Mouse (Mus musculus): ENCODE results near the gene Esam. TPM values are rescaled to one million over a fixed set of nuclear protein-coding genes. Genes with fewer than 3 reads are reported as not detected.

Esam gene
- polyA plus RNA-seq, 1 experiment from 2014 or later: 42.8 TPM

DNA sequence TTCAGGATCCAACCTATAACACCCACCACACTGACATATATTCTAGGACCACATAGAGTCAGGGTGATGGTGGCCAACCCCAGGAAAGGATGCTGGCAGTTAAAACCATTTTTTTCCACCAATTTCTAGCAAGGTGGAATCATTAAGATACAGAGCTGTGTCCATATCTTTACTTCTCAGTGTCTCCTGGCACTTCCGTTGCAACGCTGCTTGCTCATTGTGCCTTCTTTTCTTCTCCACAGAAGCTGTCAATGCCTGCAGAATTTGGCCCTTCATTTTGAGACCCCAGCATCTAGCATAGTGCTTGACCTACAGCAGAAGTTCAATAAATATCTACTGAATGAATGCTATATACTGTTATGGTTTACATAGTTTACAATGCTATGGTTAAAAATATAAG is 39.1 kb downstream of the Esam start:
- Histone ChIP-seq H3K4me2 (ENCODE audit: low read length) (no peak overlapping the region), H3K4me1 (ENCODE audit: control insufficient read depth, insufficient read depth, low read length) (peaks cover 8% of the 10 kb centered on the region), H3K27me3 (ENCODE audit: control insufficient read depth, insufficient read depth, low read length) (no peaks in the 10 kb centered on the region), H3K9me3 (ENCODE audit: control insufficient read depth, low read length) (no peaks in the 10 kb centered on the region), H3K4me3 (replicated peaks; ENCODE audit: low read depth, low read length) (no peak overlapping the region), H3K27ac (replicated peaks; ENCODE audit: low read depth, low read length) (no peak overlapping the region), H3K36me3 (ENCODE audit: control insufficient read depth, insufficient read depth, low read length) (no peaks in the 10 kb centered on the region), H3K9ac (replicated peaks; ENCODE audit: low read length) (no peak overlapping the region)
- DNase-seq (no peak), ATAC-seq (ENCODE audit: low FRiP score, low TSS enrichment) (no peak)
- WGBS: 87% methylated on average over 2 of the region's 2 CpGs

DNA sequence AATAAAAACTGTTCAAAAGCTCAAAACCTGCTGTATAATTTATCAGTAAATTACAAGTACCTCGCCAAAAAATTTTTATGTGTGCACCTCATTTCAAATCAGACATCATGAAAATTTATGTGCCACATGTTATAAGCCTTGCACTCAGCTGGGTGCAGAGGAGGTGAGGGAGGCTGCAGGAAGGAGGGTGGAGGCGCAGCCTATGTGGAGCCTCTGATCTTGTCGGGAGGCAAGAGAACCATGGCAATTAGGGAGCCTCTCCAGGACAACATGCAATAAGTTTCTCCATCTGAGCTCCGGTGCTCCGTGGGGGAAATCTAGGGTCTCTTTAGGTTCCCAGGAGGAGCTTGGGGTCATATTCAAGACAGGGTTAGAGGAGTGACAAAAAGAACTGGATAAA is 39.6 kb downstream of the Esam start:
- WGBS: 56% methylated on average over 5 of the region's 5 CpGs
- Histone ChIP-seq H3K27ac (replicated peaks; ENCODE audit: low read depth, low read length) (no peak overlapping the region), H3K9me3 (ENCODE audit: control insufficient read depth, low read length) (no peaks in the 10 kb centered on the region), H3K4me1 (ENCODE audit: control insufficient read depth, insufficient read depth, low read length) (peaks cover 8% of the 10 kb centered on the region), H3K4me3 (replicated peaks; ENCODE audit: low read depth, low read length) (no peak overlapping the region), H3K36me3 (ENCODE audit: control insufficient read depth, insufficient read depth, low read length) (no peaks in the 10 kb centered on the region), H3K9ac (replicated peaks; ENCODE audit: low read length) (no peak overlapping the region), H3K4me2 (ENCODE audit: low read length) (no peak overlapping the region), H3K27me3 (ENCODE audit: control insufficient read depth, insufficient read depth, low read length) (no peaks in the 10 kb centered on the region)
- ATAC-seq (ENCODE audit: low FRiP score, low TSS enrichment) (no peak), DNase-seq (no peak)

DNA sequence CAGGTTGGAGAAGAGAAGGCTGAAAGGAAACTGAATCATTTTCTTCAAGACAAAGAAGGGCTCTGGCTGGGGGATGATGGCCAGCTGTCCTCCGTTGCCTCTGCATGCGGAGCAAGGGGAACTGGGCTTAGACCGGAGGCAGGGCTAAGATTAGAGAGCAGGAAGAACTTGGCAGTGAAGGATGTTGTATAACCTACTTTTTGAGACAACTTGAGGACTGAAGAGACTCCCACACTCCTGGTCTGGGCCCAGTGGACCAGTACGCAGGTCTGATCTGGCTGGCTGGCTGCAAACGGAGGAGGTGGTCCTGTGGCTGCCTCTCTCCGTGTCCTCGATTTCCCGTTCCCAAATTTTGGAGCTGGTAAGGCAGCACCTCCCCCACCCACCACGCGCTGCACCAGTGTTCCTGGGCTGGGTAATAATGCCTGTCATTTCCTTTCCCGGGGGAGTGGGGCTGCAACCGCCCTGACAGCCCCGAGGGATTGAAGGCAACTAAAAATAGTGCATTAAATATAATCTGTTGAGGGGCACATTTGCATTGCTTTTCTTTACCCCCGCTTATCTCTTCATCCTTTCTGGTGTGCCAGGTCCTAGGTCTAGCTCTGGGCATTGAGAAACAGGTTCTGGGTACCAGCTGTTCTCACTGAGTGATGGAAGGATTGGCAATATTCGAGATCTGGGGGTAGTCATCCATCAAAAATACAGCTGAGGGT is 40.2 kb downstream of the Esam start:
- 46% methylated on average over 15 of the region's 15 CpGs for WGBS
- no peak for ATAC-seq (ENCODE audit: low FRiP score, low TSS enrichment)
- Histone ChIP-seq H3K9ac (replicated peaks; ENCODE audit: low read length) (no peak overlapping the region), H3K4me3 (replicated peaks; ENCODE audit: low read depth, low read length) (no peak overlapping the region), H3K27me3 (ENCODE audit: control insufficient read depth, insufficient read depth, low read length) (no peaks in the 10 kb centered on the region), H3K9me3 (ENCODE audit: control insufficient read depth, low read length) (no peaks in the 10 kb centered on the region), H3K4me1 (ENCODE audit: control insufficient read depth, insufficient read depth, low read length) (peaks cover 8% of the 10 kb centered on the region), H3K4me2 (ENCODE audit: low read length) (no peak overlapping the region), H3K27ac (replicated peaks; ENCODE audit: low read depth, low read length) (no peak overlapping the region), H3K36me3 (ENCODE audit: control insufficient read depth, insufficient read depth, low read length) (no peaks in the 10 kb centered on the region)
- DNase-seq: no peak

DNA sequence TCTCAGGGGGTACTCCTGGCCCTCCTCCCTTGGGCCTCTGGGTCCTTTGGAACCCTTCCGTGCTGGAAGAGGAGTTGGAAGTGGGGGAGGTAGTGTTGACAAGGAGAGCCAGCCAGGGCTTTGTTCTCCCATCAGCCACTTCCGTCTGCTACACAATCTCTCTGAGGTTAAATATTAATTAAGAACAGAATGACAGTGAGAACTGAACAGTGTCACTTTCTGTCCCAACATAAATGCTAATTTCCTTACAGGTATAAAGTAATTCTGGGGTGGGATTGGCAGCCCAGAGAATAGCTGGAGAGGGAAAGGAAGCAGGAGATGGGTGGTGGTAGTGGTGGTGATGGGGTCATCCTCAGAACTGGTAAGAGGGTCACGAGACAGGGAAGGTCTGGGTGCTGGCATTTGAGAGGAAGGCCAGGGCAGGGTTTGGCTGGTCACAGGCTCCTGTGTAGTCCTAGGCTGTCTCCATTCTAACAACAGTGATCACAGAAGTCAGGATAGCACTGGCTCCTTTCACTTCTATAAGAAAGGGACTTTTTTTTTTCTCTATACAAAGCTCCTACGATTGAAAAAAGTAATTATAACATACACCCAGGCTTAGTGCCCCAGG is 40.8 kb downstream of the Esam start:
- Histone ChIP-seq H3K27me3 (ENCODE audit: control insufficient read depth, insufficient read depth, low read length) (no peaks in the 10 kb centered on the region), H3K9me3 (ENCODE audit: control insufficient read depth, low read length) (no peaks in the 10 kb centered on the region), H3K4me1 (ENCODE audit: control insufficient read depth, insufficient read depth, low read length) (peaks cover 8% of the 10 kb centered on the region), H3K36me3 (ENCODE audit: control insufficient read depth, insufficient read depth, low read length) (no peaks in the 10 kb centered on the region), H3K4me3 (replicated peaks; ENCODE audit: low read depth, low read length) (no peak overlapping the region), H3K4me2 (ENCODE audit: low read length) (no peak overlapping the region), H3K27ac (replicated peaks; ENCODE audit: low read depth, low read length) (no peak overlapping the region), H3K9ac (replicated peaks; ENCODE audit: low read length) (no peak overlapping the region)
- WGBS: 43% methylated on average over 4 of the region's 4 CpGs
- ATAC-seq (ENCODE audit: low FRiP score, low TSS enrichment): no peak; the same call in 1 of the 2 replicates
- DNase-seq: no peak

DNA sequence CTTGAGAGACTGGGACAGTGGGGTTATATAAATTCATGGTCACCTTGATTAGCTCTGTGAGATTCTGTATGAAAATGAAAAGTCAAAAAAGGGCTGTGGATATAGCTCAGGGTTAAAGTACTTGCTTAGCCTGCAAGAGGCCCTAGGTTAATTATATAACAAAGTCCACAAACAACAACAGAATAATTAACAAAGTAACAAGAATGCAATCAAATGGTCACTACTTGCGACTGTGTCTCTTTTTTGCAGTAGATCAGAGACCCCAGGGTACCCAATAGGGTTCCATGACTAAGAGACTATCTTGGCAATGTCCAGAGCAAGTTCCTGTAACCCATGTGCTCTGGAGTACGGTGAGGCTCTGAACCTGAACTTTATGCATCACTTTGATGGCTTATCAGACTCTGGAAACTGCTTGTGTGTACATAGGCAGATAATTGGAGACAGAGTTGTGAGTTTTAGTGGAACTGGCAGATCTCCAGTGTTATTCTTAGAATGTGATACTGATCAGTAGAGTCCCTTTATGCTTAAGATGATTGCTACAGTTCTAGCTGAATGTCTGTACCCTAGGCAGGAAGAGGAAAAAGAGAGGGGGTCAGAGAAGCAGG is 41.5 kb downstream of the Esam start:
- 81% methylated on average over 2 of the region's 2 CpGs for WGBS
- no peaks in the 10 kb centered on the region for H3K36me3 ChIP-seq (ENCODE audit: control insufficient read depth, insufficient read depth, low read length)
- no peak for DNase-seq
- H3K9ac ChIP-seq (replicated peaks; ENCODE audit: low read length): no peak overlapping the region
- no peak for ATAC-seq (ENCODE audit: low FRiP score, low TSS enrichment)
- H3K9me3 ChIP-seq (ENCODE audit: control insufficient read depth, low read length): no peaks in the 10 kb centered on the region
- no peak overlapping the region for H3K27ac ChIP-seq (replicated peaks; ENCODE audit: low read depth, low read length)
- no peaks in the 10 kb centered on the region for H3K27me3 ChIP-seq (ENCODE audit: control insufficient read depth, insufficient read depth, low read length)
- no peak overlapping the region for H3K4me2 ChIP-seq (ENCODE audit: low read length)
- H3K4me1 ChIP-seq (ENCODE audit: control insufficient read depth, insufficient read depth, low read length): peaks cover 8% of the 10 kb centered on the region
- H3K4me3 ChIP-seq (replicated peaks; ENCODE audit: low read depth, low read length): no peak overlapping the region

DNA sequence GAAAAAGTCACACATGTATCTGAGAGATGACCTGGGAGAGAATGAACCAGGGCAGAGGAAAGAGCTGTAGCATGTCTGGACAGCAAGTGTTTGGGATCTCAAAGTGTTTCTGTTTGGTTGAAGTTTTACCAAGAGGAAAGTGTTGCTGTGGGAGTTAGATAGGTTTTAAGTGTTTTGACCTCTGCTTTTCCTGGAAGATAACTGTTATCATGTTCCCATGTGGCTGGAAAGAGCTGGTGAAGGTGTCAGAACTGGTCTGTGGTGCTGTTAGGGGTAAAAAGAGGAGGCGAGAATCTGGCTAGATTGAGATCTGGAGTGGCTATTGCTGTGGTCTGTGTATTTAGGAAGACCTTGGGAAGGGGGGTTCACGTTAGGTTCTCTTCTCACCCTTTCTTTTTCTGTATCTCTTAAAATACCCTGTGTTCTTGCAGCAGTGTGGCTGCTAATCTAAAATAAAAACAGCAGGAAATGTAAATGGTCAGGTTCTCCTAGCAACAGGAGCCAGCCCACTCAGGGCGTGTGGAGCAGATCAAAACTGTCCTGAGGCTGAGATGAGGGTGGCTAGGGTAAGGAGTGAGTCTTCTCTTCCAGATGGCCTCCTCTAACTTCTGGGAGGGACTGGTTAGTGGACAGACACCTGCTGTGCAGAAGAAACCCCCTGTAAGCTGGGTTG is 44.5 kb downstream of the Esam start:
- no peaks in the 10 kb centered on the region for H3K9me3 ChIP-seq (ENCODE audit: control insufficient read depth, low read length)
- no peak overlapping the region for H3K4me3 ChIP-seq (replicated peaks; ENCODE audit: low read depth, low read length)
- H3K36me3 ChIP-seq (ENCODE audit: control insufficient read depth, insufficient read depth, low read length): no peaks in the 10 kb centered on the region
- ATAC-seq (ENCODE audit: low FRiP score, low TSS enrichment) (no peak), DNase-seq (no peak)
- no peaks in the 10 kb centered on the region for H3K27me3 ChIP-seq (ENCODE audit: control insufficient read depth, insufficient read depth, low read length)
- no peak overlapping the region for H3K9ac ChIP-seq (replicated peaks; ENCODE audit: low read length)
- H3K27ac ChIP-seq (replicated peaks; ENCODE audit: low read depth, low read length): no peak overlapping the region
- H3K4me1 ChIP-seq (ENCODE audit: control insufficient read depth, insufficient read depth, low read length): peaks cover 14% of the 10 kb centered on the region
- H3K4me2 ChIP-seq (ENCODE audit: low read length): no peak overlapping the region
- 63% methylated on average over 3 of the region's 3 CpGs for WGBS

DNA sequence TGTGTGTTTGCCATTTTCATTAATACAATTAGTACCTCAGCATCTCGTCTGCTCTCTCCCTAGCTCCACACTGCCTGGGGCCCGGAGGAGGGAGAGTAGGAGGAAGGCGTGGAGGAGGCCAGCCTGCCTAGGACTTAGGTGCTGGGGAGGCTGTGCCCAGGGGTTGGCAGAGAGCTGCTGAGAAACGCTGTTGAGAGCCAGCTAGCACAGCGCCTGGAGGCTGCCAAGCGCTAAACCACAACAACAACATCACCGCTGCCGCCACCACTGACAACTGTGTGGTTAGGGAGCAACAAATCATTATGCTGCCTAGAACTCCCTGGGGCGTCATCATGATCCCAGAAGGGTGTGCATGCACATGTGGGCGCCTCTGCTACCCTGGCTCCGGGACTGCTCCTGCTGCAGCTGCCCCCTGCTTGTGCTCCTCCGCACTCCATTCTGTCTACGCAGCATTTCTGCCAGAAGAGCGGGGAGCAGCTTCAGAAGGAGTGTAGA is 48.6 kb downstream of the Esam start:
- DNase-seq: peak; percentile 34
- Histone ChIP-seq H3K27me3 (ENCODE audit: control insufficient read depth, insufficient read depth, low read length) (no peaks in the 10 kb centered on the region), H3K9me3 (ENCODE audit: control insufficient read depth, low read length) (no peaks in the 10 kb centered on the region), H3K4me3 (replicated peaks; ENCODE audit: low read depth, low read length) (no peak overlapping the region), H3K36me3 (ENCODE audit: control insufficient read depth, insufficient read depth, low read length) (no peaks in the 10 kb centered on the region), H3K4me1 (ENCODE audit: control insufficient read depth, insufficient read depth, low read length) (peaks cover 7% of the 10 kb centered on the region; the same call in 1 of the 2 replicates), H3K4me2 (ENCODE audit: low read length) (peak overlapping the region; percentile 32), H3K27ac (replicated peaks; ENCODE audit: low read depth, low read length) (peak overlapping the region; percentile 70), H3K9ac (replicated peaks; ENCODE audit: low read length) (peak overlapping the region; percentile 29; the same call in 1 of the 2 replicates)
- WGBS: 35% methylated on average over 14 of the region's 14 CpGs
- ATAC-seq (ENCODE audit: low FRiP score, low TSS enrichment): peak; percentile 68

DNA sequence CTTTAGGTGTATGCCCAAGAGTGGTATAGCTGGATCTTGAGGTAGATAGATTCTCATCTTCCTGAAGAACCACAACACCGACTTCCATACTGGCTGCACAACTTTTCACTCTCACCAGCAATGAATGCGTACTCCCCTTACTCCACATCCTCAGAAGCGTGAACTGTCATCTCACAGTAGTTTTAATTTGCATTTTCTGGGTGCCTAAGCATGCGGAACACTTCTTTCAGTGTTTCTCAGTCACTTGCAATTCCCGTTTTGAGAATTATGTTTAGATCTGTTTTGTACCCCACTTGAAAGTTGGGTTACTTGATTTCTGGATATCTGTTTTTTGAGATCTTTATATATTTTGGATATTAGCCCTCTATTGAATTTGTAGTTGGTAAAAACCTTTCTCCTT is 55.7 kb downstream of the Esam start:
- WGBS: 76% methylated on average over 5 of the region's 5 CpGs
- H3K4me1 ChIP-seq (ENCODE audit: control insufficient read depth, insufficient read depth, low read length): no peaks in the 10 kb centered on the region

More for the DNA sequence above, 55.7 kb downstream of the Esam start:
- no peaks in the 10 kb centered on the region for H3K9me3 ChIP-seq (ENCODE audit: control insufficient read depth, low read length)
- no peaks in the 10 kb centered on the region for H3K27me3 ChIP-seq (ENCODE audit: control insufficient read depth, insufficient read depth, low read length)
- no peak overlapping the region for H3K9ac ChIP-seq (replicated peaks; ENCODE audit: low read length)
- H3K4me2 ChIP-seq (ENCODE audit: low read length): no peak overlapping the region
- DNase-seq (no peak), ATAC-seq (ENCODE audit: low FRiP score, low TSS enrichment) (no peak)
- H3K4me3 ChIP-seq (replicated peaks; ENCODE audit: low read depth, low read length): no peak overlapping the region
- no peaks in the 10 kb centered on the region for H3K36me3 ChIP-seq (ENCODE audit: control insufficient read depth, insufficient read depth, low read length)
- H3K27ac ChIP-seq (replicated peaks; ENCODE audit: low read depth, low read length): no peak overlapping the region

All from midbrain, embryonic 14.5 days (tissue).